Mouse (Mus musculus) erythroid progenitor cell, adult 5-6 weeks (primary cell): Measurements from ENCODE around the gene Zswim7. TPM values are rescaled to one million over a fixed set of nuclear protein-coding genes. Genes with fewer than 3 reads are reported as not detected.

Experiments used
- total RNA-seq, 2 experiments: library from RNA; stranded (forward) in 1 of 2; stranded (reverse) in 1 of 2; fragments of 150-400 nt in 1 of 2; fragments of 186-747, 209-891 nt in 1 of 2; gene quantifications; 2 replicates each; pipeline versions ENCODE4 v1.2.3 to v1.2.4; 2015 to 2017; ENCODE audit warnings: low replicate concordance in 2 of 2

The Zswim7 gene
- total RNA-seq, 2 experiments from 2014 or later: 3.8 TPM; not detected in 1

Other genes starting within 250 kb of the Zswim7 start
- gene Adora2b, start 32.4 kb downstream of the Zswim7 start, total RNA-seq (2015; ENCODE audit: low replicate concordance): 0.84 TPM in 1 of 2 replicates, not detected in the other
- 0.77 TPM in 1 of 2 replicates, not detected in the other for gene Adora2b, start 32.4 kb downstream of the Zswim7 start, total RNA-seq (2017; ENCODE audit: low replicate concordance)
- gene Ttc19, start 98 bp upstream of the Zswim7 start, total RNA-seq (2015; ENCODE audit: low replicate concordance): 0.36 TPM in 1 of 2 replicates, not detected in the other
- gene Ttc19, start 98 bp upstream of the Zswim7 start, total RNA-seq (2017; ENCODE audit: low replicate concordance): 2.7 and 3.4 TPM in 2 replicates
- gene Pigl, start 177.1 kb upstream of the Zswim7 start, total RNA-seq (2015; ENCODE audit: low replicate concordance): 2.1 and 3.6 TPM in 2 replicates
- gene Pigl, start 177.1 kb upstream of the Zswim7 start, total RNA-seq (2017; ENCODE audit: low replicate concordance): 1.7 TPM in 1 of 2 replicates, not detected in the other
- gene Ncor1, start 177.2 kb upstream of the Zswim7 start, total RNA-seq (2015; ENCODE audit: low replicate concordance): 222 and 243 TPM in 2 replicates
- gene Ncor1, start 177.2 kb upstream of the Zswim7 start, total RNA-seq (2017; ENCODE audit: low replicate concordance): 252 and 266 TPM in 2 replicates